Mouse (Mus musculus): Measurements from ENCODE around the gene Trabd2b. TPM values are rescaled to one million over a fixed set of nuclear protein-coding genes. Genes with fewer than 3 reads are reported as not detected.

The Trabd2b gene
- polyA plus RNA-seq, 1 experiment from 2014 or later: 1.8 TPM

GRCm38 (mm10) chr4:114460401-114460800, 53.9 kb downstream of the Trabd2b start:
- DNase-seq (ENCODE audit: low spot score): no peak
- H3K4me1 ChIP-seq: peaks cover 20% of the 10 kb centered on the region
- 84% methylated on average over 5 of the region's 5 CpGs for WGBS

GRCm38 (mm10) chr4:114461093-114461492, 54.6 kb downstream of the Trabd2b start:
- Histone ChIP-seq H3K27ac (replicated peaks) (peak overlapping the region; percentile 28; the same call in 1 of the 2 replicates), H3K9me3 (replicated peaks) (no peaks in the 10 kb centered on the region), H3K27me3 (ENCODE audit: low read depth, poor library complexity, severe bottlenecking) (no peaks in the 10 kb centered on the region), H3K36me3 (no peaks in the 10 kb centered on the region), H3K4me3 (no peak overlapping the region), H3K4me1 (peaks cover 20% of the 10 kb centered on the region)
- whole genome bisulfite sequencing: 62% methylated on average over 5 of the region's 5 CpGs
- DNase-seq (ENCODE audit: low spot score): no peak

More at GRCm38 (mm10) chr4:114460401-114460800, 53.9 kb downstream of the Trabd2b start:
- H3K27ac ChIP-seq (replicated peaks): no peak overlapping the region
- H3K36me3 ChIP-seq: no peaks in the 10 kb centered on the region
- H3K4me3 ChIP-seq: no peak overlapping the region
- no peaks in the 10 kb centered on the region for H3K9me3 ChIP-seq (replicated peaks)
- no peaks in the 10 kb centered on the region for H3K27me3 ChIP-seq (ENCODE audit: low read depth, poor library complexity, severe bottlenecking)

DNA sequence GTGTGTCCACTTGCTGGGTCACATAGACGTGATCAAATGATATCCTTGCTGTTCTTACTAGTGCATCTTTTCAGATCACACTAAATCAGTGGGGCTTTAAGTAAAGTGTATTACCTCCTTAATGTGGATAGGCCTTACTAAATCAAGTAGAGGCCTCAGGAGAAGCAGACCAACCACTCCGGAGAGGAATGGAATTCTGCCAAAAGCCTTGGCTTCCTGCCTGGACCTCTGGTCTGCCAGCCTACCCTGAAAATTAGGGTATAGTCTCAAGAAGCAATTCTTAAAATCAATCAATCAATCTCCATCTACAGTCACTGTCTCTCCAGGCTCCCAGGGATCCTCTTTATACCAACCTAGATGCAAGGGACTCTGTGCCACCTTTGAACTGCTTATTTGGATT, 59.1 kb downstream of the Trabd2b start:
- no peaks in the 10 kb centered on the region for H3K9me3 ChIP-seq (replicated peaks)
- no peak overlapping the region for H3K4me3 ChIP-seq
- H3K27ac ChIP-seq (replicated peaks): no peak overlapping the region
- no peaks in the 10 kb centered on the region for H3K36me3 ChIP-seq
- no peaks in the 10 kb centered on the region for H3K27me3 ChIP-seq (ENCODE audit: low read depth, poor library complexity, severe bottlenecking)
- peaks cover 24% of the 10 kb centered on the region for H3K4me1 ChIP-seq
- DNase-seq (ENCODE audit: low spot score): no peak
- WGBS: 91% methylated on average over 2 of the region's 2 CpGs

- no peaks in the 10 kb centered on the region for H3K9me3 ChIP-seq (replicated peaks)
- H3K27me3 ChIP-seq (ENCODE audit: low read depth, poor library complexity, severe bottlenecking): no peaks in the 10 kb centered on the region
- no peaks in the 10 kb centered on the region for H3K36me3 ChIP-seq
- no peak for DNase-seq (ENCODE audit: low spot score)
- no peak overlapping the region for H3K27ac ChIP-seq (replicated peaks)
- WGBS: 78% methylated on average over 6 of the region's 6 CpGs
- H3K4me1 ChIP-seq: peaks cover 21% of the 10 kb centered on the region
- H3K4me3 ChIP-seq: no peak overlapping the region
Measured at GRCm38 (mm10) chr4:114467371-114468094, 61.0 kb downstream of the Trabd2b start.

- no peaks in the 10 kb centered on the region for H3K27me3 ChIP-seq (ENCODE audit: low read depth, poor library complexity, severe bottlenecking)
- WGBS: 64% methylated on average over 7 of the region's 7 CpGs
- no peak overlapping the region for H3K27ac ChIP-seq (replicated peaks)
- no peaks in the 10 kb centered on the region for H3K36me3 ChIP-seq
- no peak overlapping the region for H3K4me3 ChIP-seq
- peaks cover 23% of the 10 kb centered on the region for H3K4me1 ChIP-seq
- no peaks in the 10 kb centered on the region for H3K9me3 ChIP-seq (replicated peaks)
- no peak for DNase-seq (ENCODE audit: low spot score)
Measured at GRCm38 (mm10) chr4:114468095-114468429, 61.5 kb downstream of the Trabd2b start.

- Histone ChIP-seq H3K36me3 (no peaks in the 10 kb centered on the region), H3K27me3 (ENCODE audit: low read depth, poor library complexity, severe bottlenecking) (no peaks in the 10 kb centered on the region), H3K4me3 (no peak overlapping the region), H3K27ac (replicated peaks) (no peak overlapping the region), H3K9me3 (replicated peaks) (no peaks in the 10 kb centered on the region), H3K4me1 (peaks cover 24% of the 10 kb centered on the region)
- 67% methylated on average over 1 of the region's 1 CpGs for WGBS
- no peak for DNase-seq (ENCODE audit: low spot score)
Measured at GRCm38 (mm10) chr4:114469881-114470280, 63.4 kb downstream of the Trabd2b start.

DNA sequence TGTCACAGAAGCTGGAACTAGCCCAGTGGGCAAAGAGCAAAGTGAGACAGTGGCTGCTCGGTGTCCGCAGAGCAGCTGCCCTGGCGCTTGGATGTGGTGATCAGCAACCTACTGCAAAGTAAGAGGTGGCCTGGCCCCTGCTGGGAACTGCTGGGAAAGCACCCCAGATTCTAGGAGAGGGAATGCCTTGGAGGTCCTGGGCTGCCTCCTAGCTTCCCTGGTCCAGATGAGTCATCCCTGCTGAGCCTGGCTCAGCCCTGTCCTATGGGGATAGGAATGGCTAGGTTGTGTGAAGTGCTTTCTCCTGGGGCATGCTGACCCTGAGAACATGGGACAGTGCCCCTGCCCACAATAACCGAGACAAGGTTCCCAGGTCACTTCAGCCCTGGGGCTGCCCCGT, 65.6 kb downstream of the Trabd2b start:
- H3K27ac ChIP-seq (replicated peaks): no peak overlapping the region; the same call in 1 of the 2 replicates
- no peak for DNase-seq (ENCODE audit: low spot score)

DNA sequence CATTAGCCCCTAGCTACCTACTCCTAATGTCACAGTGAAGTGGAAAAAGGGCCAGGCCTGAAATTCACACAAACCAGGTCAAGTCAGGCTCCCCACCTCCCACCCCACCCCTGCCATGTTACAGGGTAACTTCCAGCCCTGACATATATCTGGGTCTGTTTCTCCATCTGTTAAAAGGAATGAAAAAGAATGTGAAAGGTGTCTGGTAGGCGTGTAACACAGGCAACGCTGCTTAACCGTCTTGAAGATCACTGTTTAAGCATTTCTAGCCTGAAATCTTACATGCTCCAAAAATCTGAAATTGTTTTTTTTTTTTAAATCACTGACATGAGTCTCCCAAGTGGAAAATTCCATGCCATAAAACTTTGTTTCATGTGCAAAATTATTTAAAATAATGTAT, 69.8 kb downstream of the Trabd2b start:
- DNase-seq (ENCODE audit: low spot score): no peak
- Histone ChIP-seq H3K4me1 (peaks cover 45% of the 10 kb centered on the region), H3K36me3 (no peaks in the 10 kb centered on the region), H3K27me3 (ENCODE audit: low read depth, poor library complexity, severe bottlenecking) (no peaks in the 10 kb centered on the region), H3K27ac (replicated peaks) (peak overlapping the region; percentile 33; the same call in 1 of the 2 replicates), H3K9me3 (replicated peaks) (no peaks in the 10 kb centered on the region), H3K4me3 (no peak overlapping the region)
- WGBS: 92% methylated on average over 3 of the region's 3 CpGs

More for the DNA sequence above, 65.6 kb downstream of the Trabd2b start:
- Histone ChIP-seq H3K27me3 (ENCODE audit: low read depth, poor library complexity, severe bottlenecking) (no peaks in the 10 kb centered on the region), H3K4me1 (peaks cover 30% of the 10 kb centered on the region), H3K9me3 (replicated peaks) (no peaks in the 10 kb centered on the region), H3K4me3 (no peak overlapping the region), H3K36me3 (no peaks in the 10 kb centered on the region)
- 73% methylated on average over 5 of the region's 5 CpGs for WGBS

DNA sequence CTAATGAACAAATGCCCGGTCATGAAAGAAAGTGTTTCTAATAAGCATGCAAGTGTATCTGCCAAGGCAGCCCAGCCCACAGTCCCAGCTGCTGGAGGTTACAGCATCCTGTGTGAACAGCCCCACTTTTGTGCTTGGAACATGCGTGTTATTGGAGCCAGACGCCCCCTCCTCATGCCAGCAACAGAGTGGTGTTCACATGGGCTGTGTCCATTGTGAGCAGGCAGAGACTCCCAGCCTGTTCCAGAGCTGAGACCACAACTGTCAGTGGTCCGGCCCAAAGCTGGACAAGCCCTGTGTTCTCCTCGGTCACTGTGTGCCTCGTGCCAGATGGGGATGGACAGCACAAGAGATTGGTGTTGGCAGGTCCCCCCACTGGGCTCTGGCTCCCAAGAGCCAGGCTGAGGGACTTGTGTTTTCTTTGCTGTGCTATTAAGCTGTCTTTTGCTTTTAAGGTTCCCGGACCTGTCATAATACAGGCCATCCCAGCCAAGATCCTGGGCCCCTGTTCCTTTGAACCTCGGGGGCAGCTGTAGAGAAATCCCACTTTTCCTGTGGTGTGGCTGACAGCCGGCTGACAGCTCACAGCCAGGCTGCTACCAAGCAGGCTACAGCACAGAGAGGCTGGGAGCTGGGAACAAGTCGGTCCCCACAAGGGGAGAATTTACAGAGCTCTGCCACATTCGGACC, 70.7 kb downstream of the Trabd2b start:
- no peak overlapping the region for H3K4me3 ChIP-seq
- H3K27ac ChIP-seq (replicated peaks): peak overlapping the region; percentile 69; the same call in 1 of the 2 replicates
- H3K4me1 ChIP-seq: peaks cover 49% of the 10 kb centered on the region
- WGBS: 50% methylated on average over 11 of the region's 11 CpGs
- H3K27me3 ChIP-seq (ENCODE audit: low read depth, poor library complexity, severe bottlenecking): no peaks in the 10 kb centered on the region
- H3K36me3 ChIP-seq: no peaks in the 10 kb centered on the region
- no peaks in the 10 kb centered on the region for H3K9me3 ChIP-seq (replicated peaks)
- DNase-seq (ENCODE audit: low spot score): peak; percentile 37

DNA sequence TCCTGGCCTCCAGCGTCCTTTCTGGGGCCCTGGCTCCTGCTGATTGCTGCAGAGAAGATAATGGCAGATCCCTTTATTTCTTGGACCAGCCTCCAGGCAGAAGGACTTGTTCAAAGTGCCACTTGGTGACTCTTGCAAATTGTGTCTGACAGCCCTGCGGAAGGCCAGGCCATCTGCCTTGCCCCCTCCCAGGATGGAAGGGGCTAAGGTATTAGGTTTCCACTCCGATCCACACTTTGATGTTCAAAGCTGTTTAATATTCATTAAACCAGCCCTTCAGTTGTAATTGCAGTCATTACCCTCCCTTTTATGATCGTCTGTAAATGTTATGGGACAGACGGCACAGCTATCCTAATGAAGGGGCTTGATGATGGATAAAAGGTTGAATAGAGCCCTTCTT, 75.0 kb downstream of the Trabd2b start:
- DNase-seq (ENCODE audit: low spot score): peak; percentile 22

GRCm38 (mm10) chr4:114484173-114484572, 77.6 kb downstream of the Trabd2b start:
- WGBS: 70% methylated on average over 2 of the region's 2 CpGs
- Histone ChIP-seq H3K9me3 (replicated peaks) (no peaks in the 10 kb centered on the region), H3K4me1 (peaks cover 19% of the 10 kb centered on the region), H3K4me3 (no peak overlapping the region), H3K27ac (replicated peaks) (no peak overlapping the region), H3K27me3 (ENCODE audit: low read depth, poor library complexity, severe bottlenecking) (no peaks in the 10 kb centered on the region), H3K36me3 (no peaks in the 10 kb centered on the region)
- DNase-seq (ENCODE audit: low spot score): no peak

More for the DNA sequence above, 75.0 kb downstream of the Trabd2b start:
- Histone ChIP-seq H3K4me1 (peaks cover 40% of the 10 kb centered on the region), H3K4me3 (no peak overlapping the region), H3K27me3 (ENCODE audit: low read depth, poor library complexity, severe bottlenecking) (no peaks in the 10 kb centered on the region), H3K27ac (replicated peaks) (0 out of 2 replicates have a peak overlapping the region, but pooled peaks have one; percentile 38), H3K9me3 (replicated peaks) (no peaks in the 10 kb centered on the region), H3K36me3 (no peaks in the 10 kb centered on the region)
- WGBS: 50% methylated on average over 5 of the region's 5 CpGs

DNA sequence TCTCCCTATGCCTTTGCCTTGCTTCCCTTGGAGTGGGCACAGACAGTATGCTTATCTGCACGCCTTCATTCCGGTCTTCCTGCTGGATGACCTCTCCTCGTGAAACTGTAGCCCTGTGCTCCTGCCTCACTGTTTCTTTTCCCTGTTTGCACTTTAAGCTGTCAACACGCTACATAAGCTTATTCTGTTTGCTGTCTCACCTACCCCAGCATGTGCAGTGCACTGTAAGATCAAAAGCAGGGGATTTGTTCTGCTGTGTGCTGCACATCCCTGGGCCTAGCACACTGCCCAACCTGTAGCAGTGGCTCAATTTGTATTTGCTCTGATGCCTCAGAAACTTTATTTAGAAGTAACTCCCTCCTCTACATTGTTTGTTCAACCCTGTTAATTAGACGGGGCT, 79.5 kb downstream of the Trabd2b start:
- Histone ChIP-seq H3K27me3 (ENCODE audit: low read depth, poor library complexity, severe bottlenecking) (no peaks in the 10 kb centered on the region), H3K36me3 (no peaks in the 10 kb centered on the region), H3K9me3 (replicated peaks) (no peaks in the 10 kb centered on the region), H3K27ac (replicated peaks) (no peak overlapping the region), H3K4me3 (no peak overlapping the region), H3K4me1 (peaks cover 13% of the 10 kb centered on the region)
- 79% methylated on average over 5 of the region's 5 CpGs for WGBS
- no peak for DNase-seq (ENCODE audit: low spot score)

Measured in midbrain, embryonic 10.5 days (tissue).